Mouse (Mus musculus) cortical plate, adult 2 months (tissue): ENCODE data around the gene Tcf19. TPM values are rescaled to one million over a fixed set of nuclear protein-coding genes. Genes with fewer than 3 reads are reported as not detected.
"Not testable (repeated sequence)": the region's sequence is repeated elsewhere in the genome, so short reads cannot be mapped to it uniquely, and the experiment has no call there.

ENCODE experiments used
- H3K27ac ChIP-seq: fragments of 200-500 bp; 2 replicates; pipeline ENCODE4 v1.5.1; 2012; ENCODE audit warnings: low read length, control low read depth, inconsistent platforms; ENCODE audit not compliant: insufficient read depth
- H3K4me1 ChIP-seq: fragments of 200-500 bp; 2 replicates; pipeline ENCODE4 v1.6.1; 2011; ENCODE audit warnings: low read length; ENCODE audit not compliant: control insufficient read depth, insufficient read depth
- H3K4me3 ChIP-seq: fragments of 200-500 bp; 2 replicates; pipeline ENCODE4 v1.5.1; 2011; ENCODE audit warnings: mild to moderate bottlenecking, low read length, control low read depth; ENCODE audit not compliant: insufficient read depth
- CTCF ChIP-seq: fragments of 200-500 bp; IDR thresholded peaks from 2 replicates; pipeline ENCODE4 v1.5.1; 2011; ENCODE audit warnings: mild to moderate bottlenecking, control low read depth, low read length; ENCODE audit not compliant: insufficient read depth; ENCODE audit errors: extremely low read depth
- POLR2A ChIP-seq: fragments of 200-500 bp; IDR thresholded peaks from 2 replicates; pipeline ENCODE4 v1.6.1; 2011; ENCODE audit warnings: mild to moderate bottlenecking, low read length, control low read depth; ENCODE audit not compliant: insufficient read depth; ENCODE audit errors: extremely low read depth
- polyA plus RNA-seq: library from polyadenylated mRNA; depleted of rRNA; stranded (reverse); fragments of >200 nt; gene quantifications from 2 replicates; pipeline ENCODE4 v1.2.3, GENCODE M21; 2012

Tcf19 gene
- polyA plus RNA-seq, 1 experiment: 10.3 TPM

GRCm38 (mm10) chr17:35512916-35513626 is 3.6 kb downstream of the Tcf19 start:
- Histone ChIP-seq H3K4me3 (no peak overlapping the region), H3K4me1 (no peaks in the 10 kb centered on the region), H3K27ac (no peak overlapping the region)
- peak; percentile 68 for TF ChIP-seq CTCF
- no peak for TF ChIP-seq POLR2A

- TF ChIP-seq POLR2A (no peak), CTCF (no peak)
- Histone ChIP-seq H3K27ac (no peak overlapping the region), H3K4me3 (no peak overlapping the region)
These were observed 7.3 kb downstream of the Tcf19 start for GRCm38 (mm10) chr17:35509284-35509683.

GRCm38 (mm10) chr17:35508279-35508678 is 8.3 kb downstream of the Tcf19 start:
- not testable (repeated sequence) for H3K27ac ChIP-seq, H3K4me3 ChIP-seq

More at GRCm38 (mm10) chr17:35509284-35509683, 7.3 kb downstream of the Tcf19 start:
- H3K4me1 ChIP-seq: no peaks in the 10 kb centered on the region

GRCm38 (mm10) chr17:35507556-35508260 is 8.9 kb downstream of the Tcf19 start:
- no peak for TF ChIP-seq POLR2A
- TF ChIP-seq CTCF: no peak
- no peak overlapping the region for H3K4me3 ChIP-seq
- H3K4me1 ChIP-seq: no peaks in the 10 kb centered on the region
- H3K27ac ChIP-seq: no peak overlapping the region

More at GRCm38 (mm10) chr17:35508279-35508678, 8.3 kb downstream of the Tcf19 start:
- not testable (repeated sequence) for H3K4me1 ChIP-seq

GRCm38 (mm10) chr17:35506881-35507280 is 9.7 kb downstream of the Tcf19 start:
- Histone ChIP-seq H3K4me1 (no peaks in the 10 kb centered on the region), H3K4me3 (no peak overlapping the region), H3K27ac (no peak overlapping the region)
- TF ChIP-seq POLR2A: no peak
- no peak for TF ChIP-seq CTCF

- Histone ChIP-seq H3K4me3 (no peak within 1 kb of the TSS), H3K27ac (no peak within 1 kb of the TSS), H3K4me1 (no peaks in the 10 kb centered on the region)
- no peak for TF ChIP-seq POLR2A
- no peak for TF ChIP-seq CTCF
These were observed 10.8 kb downstream of the Tcf19 start, which contains the start of gene Pou5f1 for GRCm38 (mm10) chr17:35505776-35506175. Pou5f1 (plus strand) TSS chr17:35506018.

GRCm38 (mm10) chr17:35504628-35505481 is 11.8 kb downstream of the Tcf19 start:
- no peak for TF ChIP-seq POLR2A
- no peak for TF ChIP-seq CTCF
- H3K27ac ChIP-seq: no peak overlapping the region
- H3K4me3 ChIP-seq: no peak overlapping the region
- no peaks in the 10 kb centered on the region for H3K4me1 ChIP-seq

GRCm38 (mm10) chr17:35503849-35504248 is 12.8 kb downstream of the Tcf19 start:
- Histone ChIP-seq H3K4me1 (no peaks in the 10 kb centered on the region), H3K27ac (no peak overlapping the region), H3K4me3 (no peak overlapping the region)
- TF ChIP-seq CTCF: no peak
- no peak for TF ChIP-seq POLR2A

GRCm38 (mm10) chr17:35502762-35503161 is 13.9 kb downstream of the Tcf19 start:
- no peak overlapping the region for H3K27ac ChIP-seq
- H3K4me3 ChIP-seq: no peak overlapping the region
- H3K4me1 ChIP-seq: no peaks in the 10 kb centered on the region
- TF ChIP-seq POLR2A (no peak), CTCF (no peak)
